ENCODE assay signal across 23 mouse cellular contexts in the genomic region with DNA sequence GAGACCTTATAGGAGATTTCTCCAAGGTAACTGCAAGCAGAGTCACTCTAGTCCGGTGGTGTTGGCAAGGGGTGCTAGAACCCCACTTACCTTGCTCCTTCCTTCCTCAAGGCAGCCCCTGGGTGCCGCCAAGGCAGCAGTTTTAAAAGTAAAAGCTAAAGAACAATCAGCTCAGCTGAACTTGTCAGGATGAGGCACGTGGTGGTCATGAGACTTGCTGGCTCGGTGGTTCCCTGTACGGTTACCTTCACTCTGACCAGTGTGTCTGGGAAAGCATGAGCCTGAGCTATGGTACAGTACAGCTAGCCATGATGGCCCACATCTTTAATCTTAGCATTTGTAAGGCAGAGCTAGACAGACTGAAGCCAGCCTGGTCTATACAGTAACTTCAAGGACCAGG. TPM values are rescaled to one million over a fixed set of nuclear protein-coding genes. Genes with fewer than 3 reads are reported as not detected.
"Had no signal": no experiment of that assay in that cellular context is flagged by ENCODE, and none has a peak within 500 bp of the region (broad histone marks: within the 10 kb centered on the region; RNA-seq: fewer than 3 reads in every experiment).

No protein-coding gene starts in this region.

- ATAC-seq: forebrain, embryonic 16.5 days; hindbrain, embryonic 16.5 days; inflammation-experienced regulatory T-cells, adult 6 months; intestine, embryonic 16.5 days; liver, embryonic 12.5 days had no signal

- H3K9ac ChIP-seq: heart, embryonic 12.5 days; hindbrain, embryonic 12.5 days; hindbrain, embryonic 14.5 days; limb, embryonic 13.5 days; limb, embryonic 15.5 days; liver, embryonic 12.5 days; liver, embryonic 14.5 days had no signal

- H3K4me3 ChIP-seq: gastrocnemius, adult 2 months; heart, embryonic 10.5 days; heart, embryonic 12.5 days; hindbrain, embryonic 10.5 days; hindbrain, embryonic 12.5 days; limb, embryonic 13.5 days; limb, embryonic 15.5 days; liver, embryonic 12.5 days had no signal

- DNase-seq: gastrocnemius, adult 2 months; gastrocnemius, postnatal 10 days; gastrocnemius, postnatal 25 days; heart, adult 18-20 months; heart, postnatal 10 days; heart, postnatal 4 days; layer of hippocampus, adult 9-11 months; layer of hippocampus, postnatal 36 days; left cerebral cortex, postnatal 4 days; lung, adult 18-20 months had no signal

- H3K27ac ChIP-seq: gastrocnemius, adult 2 months; heart, embryonic 10.5 days; hindbrain, embryonic 10.5 days; hindbrain, embryonic 12.5 days; hindbrain, embryonic 14.5 days; limb, embryonic 13.5 days; limb, embryonic 15.5 days; liver, embryonic 12.5 days; liver, embryonic 14.5 days had no signal

- H3K9me3 ChIP-seq: heart, embryonic 10.5 days; heart, embryonic 12.5 days; hindbrain, embryonic 10.5 days; hindbrain, embryonic 12.5 days; limb, embryonic 13.5 days; limb, embryonic 15.5 days; liver, embryonic 12.5 days had no signal

- H3K4me2 ChIP-seq: heart, embryonic 12.5 days; hindbrain, embryonic 12.5 days; hindbrain, embryonic 14.5 days; limb, embryonic 13.5 days; limb, embryonic 15.5 days; liver, embryonic 12.5 days had no signal

- H3K4me1 ChIP-seq: heart, embryonic 10.5 days; hindbrain, embryonic 10.5 days; hindbrain, embryonic 12.5 days; limb, embryonic 13.5 days; limb, embryonic 15.5 days had no signal

- H3K27me3 ChIP-seq: heart, embryonic 12.5 days; hindbrain, embryonic 12.5 days; limb, embryonic 13.5 days; limb, embryonic 15.5 days; liver, embryonic 12.5 days had no signal

RNA-seq across cellular contexts. Expression of gene Camp, which starts 37.9 kb away (rescaled TPM):
- polyA plus RNA-seq: forebrain, embryonic 16.5 days; heart, embryonic 10.5 days; hindbrain, embryonic 10.5 days had no signal
